Mouse (Mus musculus) thymus, postnatal 25 days (tissue): ENCODE measurements around the gene Zbtb25.

ENCODE experiments used
- DNase-seq: peaks from one replicate; pipeline ENCODE4 v3.0.0; 2022

Gene Zbtb25

DNA sequence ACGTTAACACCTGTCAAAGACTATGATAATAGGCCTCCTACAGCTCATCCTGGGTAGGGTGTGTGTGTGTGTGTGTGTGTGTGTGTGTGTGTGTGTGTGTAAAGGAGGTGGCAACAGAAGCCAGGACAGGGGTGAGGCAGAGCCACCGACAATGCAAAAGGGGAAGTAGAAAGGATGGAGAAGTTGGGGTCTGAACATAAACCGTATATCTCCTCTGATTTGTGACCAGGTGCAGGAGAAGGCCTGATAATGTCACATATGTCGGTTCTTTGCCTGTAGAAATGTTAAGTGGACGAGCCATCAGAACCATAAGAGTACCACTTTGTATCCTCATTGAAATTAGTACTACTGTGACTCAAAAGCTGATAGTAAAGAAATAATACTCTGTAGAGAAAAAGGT lies 35.7 kb downstream of the Zbtb25 start:
- no peak for DNase-seq

DNA sequence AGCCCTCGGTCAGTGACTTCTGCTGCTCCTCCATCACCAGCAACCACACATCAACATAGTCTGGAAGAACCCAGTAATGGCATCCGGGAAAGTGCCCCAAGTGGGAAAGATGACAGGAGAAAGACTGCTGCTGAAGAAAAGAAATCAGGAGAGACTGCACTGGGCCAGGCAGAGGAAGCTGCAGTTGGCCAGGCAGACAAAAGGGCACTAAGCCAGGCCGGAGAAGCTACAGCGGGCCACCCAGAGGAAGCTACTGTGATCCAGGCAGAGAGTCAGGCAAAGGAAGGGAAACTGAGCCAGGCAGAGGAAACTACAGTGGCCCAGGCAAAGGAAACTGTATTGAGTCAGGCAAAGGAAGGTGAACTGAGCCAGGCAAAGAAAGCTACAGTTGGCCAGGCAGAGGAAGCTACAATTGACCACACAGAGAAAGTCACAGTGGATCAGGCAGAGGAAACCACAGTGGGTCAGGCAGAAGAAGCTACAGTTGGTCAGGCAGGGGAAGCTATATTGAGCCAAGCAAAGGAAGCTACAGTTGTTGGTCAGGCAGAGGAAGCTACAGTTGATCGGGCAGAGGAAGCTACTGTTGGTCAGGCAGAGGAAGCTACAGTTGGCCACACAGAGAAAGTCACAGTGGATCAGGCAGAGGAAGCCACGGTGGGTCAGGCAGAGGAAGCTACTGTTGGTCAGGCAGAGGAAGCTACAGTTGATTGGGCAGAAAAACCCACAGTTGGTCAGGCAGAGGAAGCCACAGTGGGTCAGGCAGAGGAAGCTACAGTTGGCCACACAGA lies 40.6 kb downstream of the Zbtb25 start:
- DNase-seq: no peak

DNA sequence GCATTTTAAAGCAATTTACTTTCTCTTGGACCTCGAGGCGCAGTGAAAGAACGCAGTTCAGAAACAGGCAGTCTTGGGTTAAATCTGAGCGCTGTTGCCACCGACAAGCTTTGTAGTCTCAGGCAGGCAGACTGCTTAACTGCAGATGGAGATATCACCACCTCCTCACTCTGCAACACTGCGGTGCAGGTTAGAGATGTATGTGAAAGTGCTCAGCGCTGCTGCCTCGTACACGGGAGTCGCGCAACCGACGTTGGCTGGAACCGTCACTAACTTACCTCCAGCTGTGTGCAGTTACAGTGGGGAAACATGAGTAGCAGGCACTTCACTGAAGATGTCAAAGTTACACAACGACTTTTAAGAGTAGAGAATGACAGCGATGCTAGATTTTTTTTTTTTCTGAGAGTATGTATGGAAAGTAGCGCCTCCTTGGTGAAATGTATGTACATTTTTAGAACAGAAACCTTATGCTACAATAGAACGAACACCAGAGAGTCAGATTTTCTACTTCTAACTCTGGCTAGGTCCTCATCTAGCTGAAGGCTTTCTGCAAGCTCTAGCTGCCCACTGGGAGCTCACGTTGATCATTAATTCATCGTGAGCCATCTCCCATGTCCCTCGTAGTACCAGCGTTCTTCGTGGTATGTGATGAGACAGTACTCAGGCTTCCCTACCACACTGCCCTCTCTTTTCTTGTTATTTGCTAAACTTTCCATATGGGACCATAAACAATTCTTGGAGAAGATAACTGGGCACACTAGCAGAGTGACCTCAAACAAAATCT lies 42.8 kb downstream of the Zbtb25 start:
- DNase-seq: no peak

DNA sequence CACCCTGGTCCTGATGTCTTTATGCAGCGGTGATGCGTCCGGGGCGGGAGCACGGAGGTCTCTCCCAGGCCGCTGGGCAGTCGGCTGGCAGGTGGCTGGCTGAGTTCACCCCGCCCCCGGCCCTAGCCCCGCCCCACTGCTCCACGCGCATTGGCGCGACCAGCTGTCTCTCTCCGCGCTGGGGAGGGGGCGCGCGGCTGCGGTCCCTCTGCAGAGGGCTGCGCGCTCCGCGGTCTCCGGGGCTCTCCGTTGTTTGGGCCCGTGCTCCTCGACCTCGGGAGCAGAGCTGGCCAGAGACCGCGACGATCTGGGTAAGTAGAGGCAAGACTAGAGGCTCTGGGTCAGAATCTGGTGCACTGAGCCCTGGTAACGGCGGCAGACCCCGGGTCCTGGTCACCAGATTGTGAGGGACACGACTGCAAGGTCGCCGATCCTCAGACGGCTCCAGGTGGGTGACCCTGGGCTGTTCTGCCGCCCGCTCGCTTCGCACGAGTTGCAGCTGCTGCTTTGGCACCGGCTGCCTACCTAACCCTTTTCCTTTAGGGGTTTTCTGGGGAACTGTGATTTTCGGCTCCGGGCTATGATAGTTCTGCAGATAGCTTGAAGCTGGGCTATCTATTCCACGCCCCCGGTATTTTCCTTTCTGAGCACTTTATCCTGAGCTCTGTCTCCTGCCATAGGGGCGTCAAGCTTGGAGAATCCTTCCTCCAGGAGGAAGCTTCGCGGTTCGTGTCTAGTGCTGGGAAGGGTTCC lies 44.5 kb downstream of the Zbtb25 start, which contains the start of gene Akap5:
Gene Akap5 (plus strand): TSS at position 213 of the 753 bp plus-strand sequence.
- DNase-seq: peak; percentile 65

- DNase-seq: no peak
Observed at GRCm38 (mm10) chr12:76318282-76319212, 50.9 kb downstream of the Zbtb25 start.

DNA sequence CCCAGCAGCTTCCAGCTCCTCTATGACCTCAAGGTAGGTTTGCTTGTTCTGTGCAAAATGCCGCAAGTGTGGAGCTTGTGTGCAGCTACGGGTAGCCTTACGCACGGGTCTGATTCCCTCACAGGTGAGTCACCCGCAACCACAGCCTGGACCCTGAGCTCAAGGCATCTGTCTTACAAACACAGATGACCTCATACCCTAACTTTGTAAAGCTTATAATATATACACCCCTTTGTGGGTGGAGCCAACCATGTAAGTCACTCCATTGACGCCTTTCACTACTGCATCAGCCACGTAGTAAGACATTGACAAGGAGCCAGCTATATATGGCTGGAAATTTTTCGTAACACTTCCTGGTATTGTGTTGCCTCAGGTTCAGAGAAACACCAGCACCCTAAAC lies 57.5 kb downstream of the Zbtb25 start:
- DNase-seq: no peak

DNA sequence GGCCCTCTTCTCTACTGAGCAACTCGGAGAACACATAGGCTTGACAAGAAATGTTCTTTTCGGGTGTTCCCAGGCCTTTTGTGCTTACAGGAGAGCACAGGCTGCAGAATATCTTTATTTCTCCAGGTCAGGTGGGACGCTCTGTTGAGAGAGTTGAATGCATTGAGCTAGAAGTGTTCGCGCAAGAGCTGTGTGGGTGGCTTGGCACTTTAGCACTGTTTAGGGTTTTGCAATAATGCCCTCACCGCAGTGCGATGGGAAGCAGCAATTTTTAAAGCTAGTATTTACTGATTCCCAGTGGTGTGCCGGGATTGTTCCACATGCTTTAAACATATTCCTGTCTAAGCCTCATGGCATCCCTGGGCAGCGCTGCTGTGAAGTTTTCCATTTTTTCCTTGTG lies 58.2 kb downstream of the Zbtb25 start:
- no peak for DNase-seq

DNA sequence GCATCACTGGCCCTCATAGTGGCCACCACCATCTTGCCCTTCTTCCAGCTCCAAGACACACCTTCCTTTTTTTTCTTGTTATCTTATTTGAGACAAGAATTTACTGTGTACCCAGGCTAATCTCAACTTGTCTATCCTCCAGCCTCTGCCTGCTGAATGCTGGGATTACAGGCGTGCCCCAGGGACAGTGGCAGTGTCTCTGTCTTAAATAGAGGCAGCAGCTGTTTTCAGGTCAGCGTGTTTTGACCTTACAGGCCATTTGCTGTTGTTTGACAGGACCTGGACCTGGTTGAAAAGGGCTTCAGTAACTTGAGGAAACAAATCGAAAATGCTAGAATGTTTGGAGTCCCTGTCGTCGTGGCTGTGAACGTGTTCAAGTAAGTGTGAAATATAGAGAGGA lies 58.8 kb downstream of the Zbtb25 start:
- no peak for DNase-seq

DNA sequence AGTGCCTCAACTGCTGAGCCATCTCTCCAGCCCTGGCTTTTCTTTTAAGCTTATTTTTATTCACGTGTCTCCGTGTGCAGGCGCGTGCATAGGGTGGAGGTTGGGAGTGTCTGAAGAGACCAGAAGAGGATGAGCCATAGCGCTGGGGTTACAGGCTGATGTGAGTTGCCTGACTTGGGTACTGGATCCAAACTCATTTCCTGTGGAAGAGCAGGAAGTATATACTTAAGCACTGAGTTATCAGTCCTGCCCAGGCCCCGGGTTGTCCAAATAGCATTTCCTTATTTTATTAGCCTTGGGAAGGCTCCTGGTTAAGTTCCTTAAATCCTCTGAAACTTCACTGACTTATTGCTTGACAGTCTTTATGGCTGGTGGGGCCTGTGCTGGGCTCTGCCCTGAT lies 59.4 kb downstream of the Zbtb25 start:
- no peak for DNase-seq

GRCm38 (mm10) chr12:76308436-76308835 lies 61.0 kb downstream of the Zbtb25 start:
- DNase-seq: no peak

GRCm38 (mm10) chr12:76307964-76308363 lies 61.4 kb downstream of the Zbtb25 start:
- no peak for DNase-seq

GRCm38 (mm10) chr12:76306852-76307561 lies 62.4 kb downstream of the Zbtb25 start:
- DNase-seq: no peak

GRCm38 (mm10) chr12:76305107-76305506 lies 64.3 kb downstream of the Zbtb25 start:
- DNase-seq: no peak

- DNase-seq: no peak
Observed at GRCm38 (mm10) chr12:76304199-76304598, 65.2 kb downstream of the Zbtb25 start.

DNA sequence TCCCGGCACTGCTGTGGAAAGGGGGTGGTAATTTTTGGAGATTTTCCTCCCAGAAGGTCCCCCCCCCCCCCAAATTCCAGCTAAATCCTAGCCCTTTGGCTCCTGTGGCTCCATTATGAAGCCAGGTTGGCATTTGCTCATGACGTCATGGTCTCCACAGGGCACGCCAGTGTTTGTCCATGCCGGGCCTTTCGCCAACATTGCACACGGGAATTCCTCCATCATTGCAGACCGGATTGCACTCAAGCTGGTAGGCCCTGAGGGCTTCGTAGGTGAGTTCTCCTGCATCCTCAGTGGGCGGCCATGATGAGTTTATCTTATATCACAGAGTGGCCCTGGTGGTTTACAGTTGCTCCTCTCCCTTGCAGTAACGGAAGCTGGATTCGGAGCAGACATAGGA lies 65.9 kb downstream of the Zbtb25 start:
- DNase-seq: no peak

- no peak for DNase-seq
Observed at GRCm38 (mm10) chr12:76300367-76300766, 69.0 kb downstream of the Zbtb25 start.

GRCm38 (mm10) chr12:76299361-76299906 lies 70.0 kb downstream of the Zbtb25 start:
- no peak for DNase-seq

DNA sequence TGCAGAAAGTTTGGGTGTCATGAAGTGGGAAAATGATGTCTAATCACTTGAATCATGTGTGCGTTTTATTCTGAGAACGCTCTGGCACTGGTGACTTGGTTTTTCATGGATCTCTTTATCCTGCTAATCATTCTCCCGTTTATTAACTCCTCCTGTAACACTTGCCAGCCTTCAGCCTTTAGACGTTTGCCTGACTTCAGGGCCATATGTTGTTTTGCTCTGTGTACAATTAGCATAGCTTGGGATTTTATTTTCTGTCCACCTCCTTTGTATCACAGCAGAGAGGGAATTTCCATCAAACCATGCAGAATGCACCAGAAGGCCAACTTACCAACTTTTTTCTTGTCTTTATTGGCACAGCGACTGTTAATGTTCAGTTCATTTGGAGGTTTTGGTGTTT lies 71.6 kb downstream of the Zbtb25 start:
- no peak for DNase-seq
